Mouse (Mus musculus) spleen, adult 2 months (tissue): Measurements from ENCODE around the gene Plekhg4.

ENCODE experiments used
- CTCF ChIP-seq: fragments of 200-500 bp; IDR thresholded peaks from 2 replicates; pipeline ENCODE4 v1.5.1; 2011; ENCODE audit warnings: mild to moderate bottlenecking, inconsistent platforms; ENCODE audit not compliant: insufficient read depth, insufficient read length, insufficient replicate concordance; ENCODE audit errors: extremely low read depth
- POLR2A ChIP-seq: fragments of 200-500 bp; IDR thresholded peaks from 2 replicates; pipeline ENCODE4 v1.6.1; 2011; ENCODE audit warnings: low read depth, low read length, inconsistent platforms

DNA sequence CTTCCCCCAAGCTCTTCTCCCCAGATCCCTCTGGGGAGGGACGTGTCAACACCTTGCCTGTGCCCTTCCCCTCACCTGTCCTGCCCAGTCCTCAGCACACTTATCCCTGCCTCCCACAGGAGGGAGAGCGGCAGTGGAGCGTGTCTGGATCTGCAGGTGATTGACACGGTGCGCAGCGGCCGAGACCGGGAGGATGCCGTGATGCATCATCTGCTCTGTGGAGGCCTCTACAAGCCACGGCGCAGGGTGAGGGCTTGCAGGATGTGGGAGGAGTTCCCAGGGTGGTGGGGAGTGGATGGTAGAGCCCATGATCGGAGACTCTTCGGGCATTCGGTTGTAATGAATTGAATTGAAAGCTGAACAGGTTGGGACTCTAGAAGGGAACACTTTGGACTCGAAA, 13.9 kb upstream of the Plekhg4 start:
- TF ChIP-seq CTCF: no peak
- TF ChIP-seq POLR2A: no peak
